Mouse (Mus musculus): ENCODE results near the gene Arhgap19.

Arhgap19 gene

DNA sequence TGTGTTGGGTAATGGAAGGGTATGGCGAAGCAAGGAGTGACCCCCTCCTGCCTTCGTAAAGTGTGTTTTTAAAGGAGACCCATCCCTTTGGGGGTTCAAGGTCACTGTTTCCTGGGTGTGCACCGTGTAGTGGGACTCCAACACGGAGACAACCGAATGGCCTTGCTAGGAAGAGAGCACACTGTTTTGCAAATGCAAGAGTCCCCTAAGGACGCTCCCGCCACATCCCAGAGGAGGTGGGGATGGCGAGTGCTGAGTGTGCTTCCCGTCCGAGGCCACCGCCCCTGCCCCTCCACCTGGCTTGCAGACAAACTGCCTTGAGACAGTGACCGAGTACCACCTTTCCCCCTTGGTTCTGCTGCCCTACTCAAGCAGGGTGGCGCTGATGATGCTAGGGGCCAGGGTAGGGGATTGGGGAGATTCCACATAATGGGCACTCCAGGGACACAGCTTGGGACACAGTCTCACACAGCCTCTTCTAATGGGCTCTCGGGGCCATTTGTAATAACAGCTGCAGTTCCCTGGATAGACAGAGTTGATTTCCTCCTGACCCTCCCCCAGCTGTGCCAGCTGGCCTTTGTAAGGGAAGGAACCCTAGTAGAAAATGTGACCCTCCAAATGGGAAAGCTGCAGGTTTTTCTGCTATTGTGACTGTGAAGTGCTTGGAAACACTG lies 30.0 kb upstream of the Arhgap19 start:
- no peak for DNase-seq (ENCODE audit: low read depth, low spot score)

- no peak for DNase-seq (ENCODE audit: low read depth, low spot score)
Observed at GRCm38 (mm10) chr19:41831101-41831570, 29.3 kb upstream of the Arhgap19 start.

DNA sequence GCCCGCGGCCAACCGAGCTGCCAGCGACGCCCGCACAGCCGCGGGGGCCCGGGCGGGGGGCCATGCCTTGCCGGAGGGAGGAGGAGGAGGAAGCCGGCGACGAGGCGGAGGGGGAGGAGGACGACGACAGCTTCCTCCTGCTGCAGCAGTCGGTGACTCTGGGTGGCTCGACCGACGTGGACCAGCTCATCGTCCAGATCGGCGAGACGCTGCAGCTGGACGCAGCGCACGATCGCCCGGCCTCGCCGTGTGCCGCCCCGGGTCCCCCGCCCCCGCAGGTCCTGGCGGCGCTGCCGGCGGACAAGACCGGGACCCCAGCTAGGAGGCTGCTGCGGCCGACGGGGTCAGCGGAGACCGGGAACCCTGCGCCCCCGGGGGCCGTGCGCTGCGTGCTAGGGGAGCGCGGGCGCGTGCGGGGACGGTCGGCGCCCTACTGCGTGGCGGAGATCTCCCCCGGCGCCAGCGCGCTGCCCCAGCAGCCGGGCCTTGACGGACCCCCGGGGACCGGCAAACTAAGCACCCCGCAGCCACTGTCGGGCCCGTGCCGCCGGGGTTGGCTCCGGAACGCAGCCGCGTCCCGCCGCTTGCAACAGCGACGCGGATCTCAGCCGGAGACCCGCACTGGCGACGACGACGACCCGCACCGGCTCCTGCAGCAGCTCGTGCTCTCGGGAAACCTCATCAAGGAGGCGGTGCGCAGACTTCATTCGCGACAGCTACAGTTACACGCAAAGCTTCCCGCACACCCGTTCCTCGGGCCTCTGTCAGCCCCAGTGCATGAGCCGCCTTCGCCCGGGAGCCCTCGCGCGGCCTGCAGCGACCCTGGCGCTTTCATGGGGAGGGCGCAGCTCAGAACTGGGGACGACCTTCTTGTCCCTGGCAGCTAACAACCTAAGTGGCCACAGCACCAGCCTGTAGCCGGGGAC lies 28.5 kb upstream of the Arhgap19 start:
- DNase-seq (ENCODE audit: low read depth, low spot score), result peak; percentile 82

DNA sequence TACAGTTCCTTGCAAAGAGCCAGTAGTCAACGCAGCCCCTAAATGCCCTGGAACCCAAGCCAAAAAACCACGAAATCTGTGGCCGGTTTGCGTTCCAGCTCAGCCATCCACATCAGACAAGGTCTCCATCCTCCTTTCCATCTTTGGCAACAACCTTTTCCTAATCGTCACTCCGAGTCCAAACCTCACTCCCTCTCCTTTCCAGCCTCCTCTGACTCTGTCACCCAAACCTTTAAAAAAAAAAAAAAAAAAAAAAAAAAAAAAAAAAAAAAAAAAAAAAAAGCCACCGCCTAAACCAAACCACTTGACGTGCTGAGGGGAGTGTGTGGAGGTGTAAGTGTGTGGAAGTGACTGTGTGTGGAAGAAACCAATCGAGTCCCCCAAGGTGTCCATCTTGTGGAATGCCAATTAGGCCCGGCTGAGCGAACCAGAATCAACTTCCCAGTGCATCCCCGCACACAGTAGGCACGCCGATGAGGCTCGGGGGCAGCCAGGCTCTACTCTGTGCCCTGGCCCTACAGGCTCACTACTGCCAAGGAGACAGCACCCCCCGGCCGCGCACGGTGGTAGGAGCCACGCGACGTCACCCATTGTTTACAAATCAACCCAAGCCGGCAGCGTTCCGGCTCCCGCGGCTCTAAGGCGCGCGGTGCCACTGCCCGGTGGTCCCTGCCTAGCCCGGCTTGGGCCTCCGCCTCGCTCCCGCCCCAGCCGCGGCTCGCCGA lies 27.7 kb upstream of the Arhgap19 start, which contains the start of gene Frat1:
Gene Frat1 (plus strand): TSS at position 590 of the 725 bp plus-strand sequence.
- DNase-seq (ENCODE audit: low read depth, low spot score), result peak; percentile 94

DNA sequence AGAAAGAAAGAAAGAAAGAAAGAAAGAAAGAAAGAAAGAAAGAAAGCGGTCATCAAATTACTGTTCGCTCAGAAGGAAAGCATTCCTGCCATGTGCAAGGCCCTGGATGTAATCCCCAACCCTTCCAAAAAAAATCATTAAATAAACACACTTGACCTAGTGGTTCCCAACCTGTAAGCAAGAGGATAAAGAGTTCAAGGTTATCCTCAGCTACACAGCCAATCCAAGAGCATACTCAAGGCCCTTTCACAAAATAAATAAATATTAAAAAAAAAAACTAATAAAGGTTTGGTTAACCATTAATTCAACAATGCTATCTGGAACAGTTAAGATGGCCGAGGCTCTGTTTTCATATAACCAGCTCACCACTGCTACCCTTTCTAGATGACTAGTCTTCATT lies 27.1 kb upstream of the Arhgap19 start:
- no peak for DNase-seq (ENCODE audit: low read depth, low spot score)

- DNase-seq (ENCODE audit: low read depth, low spot score), result no peak
Observed at GRCm38 (mm10) chr19:41826529-41826928, 24.7 kb upstream of the Arhgap19 start.

GRCm38 (mm10) chr19:41824950-41825349 lies 23.1 kb upstream of the Arhgap19 start:
- DNase-seq (ENCODE audit: low read depth, low spot score), result no peak

DNA sequence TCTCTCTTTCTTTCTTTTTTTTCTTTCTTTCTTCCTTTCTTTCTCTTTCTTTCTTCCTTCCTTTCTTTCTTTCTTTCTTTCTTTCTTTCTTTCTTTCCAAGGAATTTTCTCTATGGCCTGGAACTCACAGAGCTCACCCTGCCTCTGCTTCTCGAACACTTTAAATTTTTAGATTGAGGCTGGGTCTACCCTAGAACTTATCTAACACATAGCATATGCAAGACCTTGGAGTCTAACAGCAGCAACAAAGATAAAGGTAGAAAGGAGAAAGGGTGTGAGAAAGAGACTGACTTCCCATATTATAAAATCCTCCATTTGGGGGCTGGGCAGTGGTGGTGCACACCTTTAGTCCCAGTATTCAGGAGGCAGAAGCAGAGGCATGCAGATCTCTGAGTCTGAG lies 20.7 kb upstream of the Arhgap19 start:
- no peak for DNase-seq (ENCODE audit: low read depth, low spot score)

GRCm38 (mm10) chr19:41821436-41821835 lies 19.6 kb upstream of the Arhgap19 start:
- DNase-seq (ENCODE audit: low read depth, low spot score), result no peak

DNA sequence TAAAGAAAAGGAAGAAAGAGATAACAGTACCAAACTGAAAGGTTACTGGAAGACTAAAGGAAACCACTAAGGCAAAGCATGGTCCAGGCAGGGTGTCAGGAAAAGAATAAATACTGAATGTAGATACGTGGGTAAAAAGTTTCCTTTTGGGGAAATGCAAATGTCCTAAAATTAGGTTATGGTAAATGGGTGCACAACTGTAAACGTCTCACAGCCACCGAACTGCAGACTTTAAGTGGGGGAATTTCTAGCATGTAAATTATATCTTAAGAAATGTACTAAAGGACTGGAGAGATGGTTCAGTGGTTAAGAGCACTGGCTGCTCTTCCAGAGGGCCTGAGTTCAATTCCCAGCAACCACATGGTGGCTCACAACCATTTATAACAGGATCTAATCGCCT lies 16.9 kb upstream of the Arhgap19 start:
- no peak for DNase-seq (ENCODE audit: low read depth, low spot score)

- no peak for DNase-seq (ENCODE audit: low read depth, low spot score)
Observed at GRCm38 (mm10) chr19:41817325-41817724, 15.5 kb upstream of the Arhgap19 start.

DNA sequence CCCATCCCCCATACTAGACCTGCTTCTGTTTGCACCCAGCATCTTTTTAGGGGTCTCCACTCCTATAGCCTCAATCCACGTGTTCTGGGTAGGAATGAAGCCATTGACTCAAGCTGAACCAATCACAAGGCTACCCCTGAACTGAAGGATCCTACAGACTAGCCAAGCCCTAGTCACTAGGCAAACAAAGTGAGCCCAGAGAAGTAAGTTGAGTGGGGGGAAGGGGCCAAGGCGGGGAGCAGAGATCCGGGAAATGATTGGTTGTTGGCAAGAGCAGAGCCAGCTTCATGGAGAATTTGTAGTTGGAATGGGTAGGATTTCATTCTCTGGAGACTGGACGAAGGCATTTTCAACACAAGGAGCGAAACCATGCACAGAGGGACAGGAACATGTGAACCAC lies 15.1 kb upstream of the Arhgap19 start:
- DNase-seq (ENCODE audit: low read depth, low spot score), result no peak

- no peak for DNase-seq (ENCODE audit: low read depth, low spot score)
Observed at GRCm38 (mm10) chr19:41816410-41816809, 14.6 kb upstream of the Arhgap19 start.

DNA sequence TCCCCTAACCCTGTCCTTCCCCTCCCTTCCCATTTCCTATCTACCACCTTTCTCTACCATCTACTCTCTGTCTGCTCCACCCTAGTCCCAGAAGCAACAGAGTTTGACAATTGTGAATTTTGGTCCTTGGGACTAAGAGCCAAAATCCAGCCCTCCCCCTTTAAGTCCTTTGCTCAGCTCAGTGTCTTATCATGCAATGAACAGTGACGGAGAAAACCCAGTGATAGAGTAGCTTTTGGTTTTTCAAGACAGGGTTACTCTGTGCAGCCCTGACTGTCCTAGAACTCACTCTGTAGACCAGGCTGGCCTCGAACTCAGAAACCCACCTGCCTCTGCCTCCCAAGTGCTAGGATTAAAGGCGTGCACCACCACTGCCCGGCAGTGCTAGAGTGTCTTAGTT lies 11.5 kb upstream of the Arhgap19 start:
- DNase-seq (ENCODE audit: low read depth, low spot score), result no peak

DNA sequence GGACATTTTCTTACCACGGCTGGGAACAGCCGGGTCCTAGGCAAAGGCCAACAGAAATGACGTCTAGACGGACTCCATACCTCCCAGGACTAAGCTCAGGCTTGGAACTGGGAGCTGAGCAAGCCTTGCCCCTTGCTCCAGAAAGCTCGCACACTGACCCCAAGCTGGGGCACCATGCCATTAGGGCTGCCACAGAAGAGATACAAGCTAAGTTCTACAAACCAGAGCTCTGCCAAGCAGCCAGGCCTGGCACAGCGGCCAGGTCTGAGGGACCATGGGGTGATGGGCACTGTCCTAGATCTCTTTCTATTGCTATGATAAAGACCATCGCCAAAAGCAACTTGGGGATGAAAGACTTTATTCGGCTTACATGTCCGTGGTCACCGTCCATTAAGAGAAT lies 10.7 kb upstream of the Arhgap19 start:
- DNase-seq (ENCODE audit: low read depth, low spot score), result no peak

GRCm38 (mm10) chr19:41810074-41810473 lies 8.2 kb upstream of the Arhgap19 start:
- DNase-seq (ENCODE audit: low read depth, low spot score), result no peak

DNA sequence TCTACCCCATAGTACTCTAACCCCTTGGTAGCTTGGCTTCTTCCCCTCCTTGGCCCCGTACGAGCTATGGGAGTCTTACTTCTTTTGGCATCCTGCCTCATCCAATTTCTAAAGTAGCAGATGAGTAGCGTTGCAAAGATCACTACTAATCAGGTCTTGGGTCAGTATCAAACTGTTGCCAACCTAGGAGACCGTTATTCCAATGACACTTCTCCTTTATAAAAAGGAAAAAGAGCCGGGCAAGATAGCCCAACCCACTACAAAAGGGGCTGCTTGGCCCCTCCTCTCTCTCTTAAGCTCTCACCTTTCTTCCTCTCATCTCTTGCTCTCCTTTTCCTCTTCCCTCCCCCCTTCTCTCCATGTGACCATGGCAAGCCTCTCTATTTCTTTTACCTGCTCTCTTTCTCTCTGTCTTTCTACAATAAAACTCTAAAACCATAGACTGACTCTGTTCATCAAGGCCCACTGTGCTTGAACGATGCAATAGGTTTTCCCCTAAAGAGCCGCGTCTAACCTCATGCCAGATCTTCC lies 6.3 kb upstream of the Arhgap19 start:
- no peak for DNase-seq (ENCODE audit: low read depth, low spot score)

GRCm38 (mm10) chr19:41807497-41807896 lies 5.7 kb upstream of the Arhgap19 start:
- no peak for DNase-seq (ENCODE audit: low read depth, low spot score)

GRCm38 (mm10) chr19:41805831-41806230 lies 4.0 kb upstream of the Arhgap19 start:
- no peak for DNase-seq (ENCODE audit: low read depth, low spot score)

DNA sequence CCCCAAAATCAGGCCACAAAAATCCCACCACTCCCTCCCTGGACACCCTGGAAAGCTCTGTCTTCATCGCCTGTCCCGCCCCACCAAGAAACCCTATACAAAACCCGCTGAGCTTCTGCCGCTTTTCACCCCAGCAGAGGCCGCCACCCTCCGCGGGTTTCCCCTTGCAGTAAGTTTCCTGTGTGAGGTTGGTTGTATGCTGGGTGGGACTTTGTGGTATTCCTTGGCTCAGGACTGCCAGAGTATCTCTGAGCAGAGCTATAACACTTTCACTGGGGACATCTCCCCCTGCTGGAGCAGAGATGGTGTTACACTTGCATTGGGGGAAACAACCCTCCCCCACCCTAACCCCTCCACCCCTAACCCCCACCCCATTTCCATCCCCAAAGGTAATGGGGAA lies 1.5 kb upstream of the Arhgap19 start:
- peak; percentile 76 for DNase-seq (ENCODE audit: low read depth, low spot score)

DNA sequence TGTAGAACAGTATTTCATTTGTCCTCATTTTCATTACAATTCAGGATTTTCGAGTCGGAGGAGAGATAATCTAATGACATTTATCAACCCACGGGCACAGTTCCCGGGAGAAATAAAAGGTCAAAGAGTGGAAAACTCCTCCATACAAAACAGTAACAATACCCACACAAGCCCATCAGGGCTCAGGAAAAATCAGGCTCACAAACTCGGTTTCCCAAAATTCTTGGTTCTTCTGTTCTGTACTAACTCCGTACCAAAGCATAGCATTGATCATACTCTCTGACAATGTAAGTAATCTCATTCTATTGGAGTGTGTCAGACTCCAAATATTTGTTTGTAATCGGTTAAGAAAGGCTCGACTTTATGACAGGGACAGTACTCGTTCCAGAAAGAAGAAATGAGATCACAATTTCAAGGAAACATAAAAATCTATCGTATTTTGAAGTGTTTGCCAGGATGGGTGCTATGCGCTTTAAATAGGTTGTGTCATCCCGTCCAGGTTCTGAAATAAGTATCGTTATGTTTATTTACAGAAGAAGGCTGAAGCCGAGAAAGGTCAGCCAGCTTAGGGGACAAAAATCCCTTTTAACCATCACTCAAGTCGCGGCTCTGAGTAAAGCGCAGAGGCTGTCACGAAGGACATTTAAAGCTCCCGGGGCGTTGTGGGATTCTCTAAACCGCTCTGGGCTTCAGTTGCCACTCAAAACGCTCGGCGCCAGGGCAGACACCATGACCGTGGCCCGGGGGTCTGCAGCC lies 683 bp downstream of the Arhgap19 start:
- no peak for DNase-seq (ENCODE audit: low read depth, low spot score)
